Mouse (Mus musculus) limb, embryonic 14.5 days (tissue): ENCODE measurements at regions not wholly inside any gene's neighbourhood (a gene's known extent, or its start where the extent isn't known, plus 50 kb on each side); places are given as distances from the start of the nearest gene placed in this dataset.

ENCODE experiments used
- ATAC-seq: fragments of 200-750 bp; cut with Nextera tagmentation; 2 replicates; pipeline ENCODE4 v1.8.0; 2017; ENCODE audit warnings: low read depth, moderate number of reproducible peaks, moderate TSS enrichment; ENCODE audit not compliant: low FRiP score
- DNase-seq: peaks from one replicate; pipeline ENCODE4 v3.0.0-alpha.2; 2015; ENCODE audit warnings: low spot score
- H3K27ac ChIP-seq: fragments of 300-500 bp; sonication (generic); replicated peaks from 2 replicates; pipeline ENCODE4 v1.5.1; 2014; ENCODE audit warnings: low read depth, mild to moderate bottlenecking, low read length, moderate library complexity, mixed read lengths
- H3K27me3 ChIP-seq: fragments of 300-500 bp; sonication (generic); 2 replicates; pipeline ENCODE4 v1.6.1; 2014; ENCODE audit warnings: low read length, mixed read lengths; ENCODE audit not compliant: control insufficient read depth, insufficient read depth
- H3K36me3 ChIP-seq: fragments of 300-500 bp; sonication (generic); 2 replicates; pipeline ENCODE4 v1.6.1; 2014; ENCODE audit warnings: mild to moderate bottlenecking, low read length, moderate library complexity, mixed read lengths; ENCODE audit not compliant: control insufficient read depth, insufficient read depth
- H3K4me1 ChIP-seq: fragments of 300-500 bp; sonication (generic); 2 replicates; pipeline ENCODE4 v1.6.1; 2014; ENCODE audit warnings: antibody characterized with exemption, low read length, mixed read lengths; ENCODE audit not compliant: control insufficient read depth, insufficient read depth
- H3K4me2 ChIP-seq: fragments of 300-500 bp; sonication (generic); replicated peaks from 2 replicates; pipeline ENCODE4 v1.6.1; 2014; ENCODE audit warnings: low read depth, mild to moderate bottlenecking, low read length, moderate library complexity; ENCODE audit not compliant: severe bottlenecking
- H3K4me3 ChIP-seq: fragments of 300-500 bp; sonication (generic); replicated peaks from 2 replicates; pipeline ENCODE4 v1.5.1; 2014; ENCODE audit warnings: low read length
- H3K9ac ChIP-seq: fragments of 300-500 bp; sonication (generic); 2 replicates; pipeline ENCODE4 v1.6.1; 2014; ENCODE audit warnings: mild to moderate bottlenecking, low read depth, low read length, moderate library complexity; ENCODE audit not compliant: severe bottlenecking
- H3K9me3 ChIP-seq: fragments of 300-500 bp; sonication (generic); 2 replicates; pipeline ENCODE4 v1.6.1; 2016; ENCODE audit warnings: low read length; ENCODE audit not compliant: control insufficient read depth
- POLR2A ChIP-seq: fragments of 200-500 bp; IDR thresholded peaks from 2 replicates; pipeline ENCODE4 v1.8.0; 2012; ENCODE audit warnings: inconsistent platforms, mild to moderate bottlenecking, moderate library complexity, borderline replicate concordance; ENCODE audit not compliant: insufficient read depth, insufficient read length; ENCODE audit errors: extremely low read depth
- WGBS: fragments of 180-500 bp; shearing (Covaris S2); extraction: QIAGEN DNeasy Blood & Tissue Kit; methylation state at CpG from one replicate; pipeline ENCODE4 v1.1.7; 2014; 5-methylcytosine and 5-hydroxymethylcytosine counted together

GRCm38 (mm10) chr3:102316151-102316550 is 111.7 kb upstream of the Vangl1 start:
- Histone ChIP-seq H3K36me3 (no peaks in the 10 kb centered on the region), H3K27me3 (no peaks in the 10 kb centered on the region), H3K4me2 (no peak overlapping the region), H3K27ac (no peak overlapping the region), H3K4me1 (0 out of 2 replicates have a peak, but pooled peaks cover 2% of the 10 kb centered on the region), H3K9ac (no peak overlapping the region), H3K4me3 (no peak overlapping the region), H3K9me3 (no peaks in the 10 kb centered on the region)
- TF ChIP-seq POLR2A: no peak
- DNase-seq: no peak
- WGBS: 95% methylated on average over 3 of the region's 3 CpGs
- ATAC-seq: no peak

DNA sequence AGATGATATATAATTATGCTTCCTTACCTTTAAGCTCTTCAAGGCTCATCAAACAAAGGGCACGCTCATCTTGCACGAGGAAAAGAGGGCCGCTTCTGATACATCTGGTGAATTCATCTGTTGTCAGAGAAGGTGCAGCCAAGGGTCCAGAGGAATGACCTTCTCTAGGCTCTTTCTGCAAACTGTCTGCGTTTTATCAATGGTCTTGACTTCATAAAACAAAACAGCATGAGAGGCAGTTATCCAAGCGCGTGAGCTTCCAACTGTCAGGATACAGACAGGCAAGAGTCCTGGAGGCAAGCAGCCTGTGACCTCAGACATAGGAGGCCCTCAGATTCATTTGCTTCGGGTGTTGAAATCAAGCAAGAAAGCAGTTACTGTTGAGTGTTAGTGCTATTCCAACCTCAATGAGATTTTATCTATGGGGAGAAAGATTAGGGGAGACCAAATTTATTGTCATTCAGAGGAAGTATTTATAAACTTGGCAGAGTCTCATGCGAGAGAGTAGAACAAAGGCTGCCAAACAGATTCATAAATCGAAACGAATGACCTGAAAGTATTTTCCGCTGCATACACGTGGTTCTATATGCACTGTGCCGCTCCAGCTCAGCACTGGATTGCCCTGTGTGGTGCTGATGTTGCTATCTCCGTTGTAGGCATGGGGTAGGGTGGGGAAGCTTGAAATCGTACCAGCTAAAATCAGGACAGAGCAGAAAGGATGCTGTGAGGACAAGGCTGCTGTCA is 107.2 kb upstream of the Vangl1 start:
- Histone ChIP-seq H3K4me1 (0 out of 2 replicates have a peak, but pooled peaks cover 2% of the 10 kb centered on the region), H3K36me3 (no peaks in the 10 kb centered on the region), H3K9me3 (no peaks in the 10 kb centered on the region), H3K27me3 (no peaks in the 10 kb centered on the region), H3K4me3 (no peak overlapping the region), H3K9ac (no peak overlapping the region), H3K27ac (no peak overlapping the region), H3K4me2 (no peak overlapping the region)
- peak; percentile 64 for DNase-seq
- TF ChIP-seq POLR2A: no peak
- ATAC-seq: no peak
- 52% methylated on average over 15 of the region's 15 CpGs for WGBS

DNA sequence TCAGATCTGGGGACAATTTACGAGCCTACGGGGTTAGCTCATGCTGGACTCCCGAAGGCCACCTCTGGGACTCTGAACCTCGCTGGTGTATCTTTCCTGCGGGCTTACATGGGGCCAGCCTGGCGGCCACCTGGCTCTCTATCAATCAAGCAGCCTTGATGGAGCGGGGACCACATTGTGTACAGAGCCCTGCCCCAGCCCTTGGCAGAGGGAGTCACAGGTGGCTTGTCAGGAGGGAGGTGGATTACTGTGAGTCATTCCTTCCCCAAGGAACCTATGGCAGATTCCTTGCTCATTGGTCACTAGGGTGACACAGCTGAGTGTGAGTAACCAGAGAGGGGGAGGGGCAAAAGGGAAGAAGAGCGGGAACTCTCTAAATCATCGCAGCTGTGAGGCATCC is 105.8 kb upstream of the Vangl1 start:
- H3K27ac ChIP-seq: no peak overlapping the region
- H3K4me1 ChIP-seq: 0 out of 2 replicates have a peak, but pooled peaks cover 2% of the 10 kb centered on the region
- no peak for ATAC-seq
- TF ChIP-seq POLR2A: no peak
- H3K4me3 ChIP-seq: no peak overlapping the region
- no peak overlapping the region for H3K9ac ChIP-seq
- no peak overlapping the region for H3K4me2 ChIP-seq
- H3K36me3 ChIP-seq: no peaks in the 10 kb centered on the region
- 73% methylated on average over 9 of the region's 9 CpGs for WGBS
- no peaks in the 10 kb centered on the region for H3K27me3 ChIP-seq
- H3K9me3 ChIP-seq: no peaks in the 10 kb centered on the region
- peak; percentile 11 for DNase-seq

- Histone ChIP-seq H3K27ac (no peak overlapping the region), H3K9me3 (no peaks in the 10 kb centered on the region), H3K36me3 (no peaks in the 10 kb centered on the region), H3K9ac (no peak overlapping the region), H3K27me3 (no peaks in the 10 kb centered on the region), H3K4me2 (no peak overlapping the region), H3K4me1 (0 out of 2 replicates have a peak, but pooled peaks cover 2% of the 10 kb centered on the region), H3K4me3 (no peak overlapping the region)
- no peak for TF ChIP-seq POLR2A
- ATAC-seq: no peak
- WGBS: 29% methylated on average over 9 of the region's 9 CpGs
- DNase-seq: peak; percentile 65
Observed at GRCm38 (mm10) chr3:102309756-102310155, 105.3 kb upstream of the Vangl1 start.

DNA sequence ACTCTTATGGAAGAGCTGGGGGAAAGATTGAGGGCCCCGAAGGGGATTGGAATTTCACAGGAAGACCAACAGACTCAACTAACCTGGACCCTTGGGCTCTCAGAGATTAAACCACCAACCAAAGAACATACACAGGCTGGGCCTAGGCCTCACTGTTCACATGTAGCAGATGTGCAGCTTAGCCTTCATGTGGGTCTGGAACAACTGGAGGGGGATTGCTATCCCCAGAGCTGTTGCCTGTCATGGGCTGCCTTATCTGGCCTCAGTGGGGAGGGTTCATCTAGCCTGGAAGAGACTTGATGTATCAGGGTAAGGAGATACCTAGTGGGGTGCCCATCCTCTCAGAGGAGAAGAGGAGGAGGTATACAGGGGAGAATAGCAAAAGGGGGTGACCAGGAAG is 103.2 kb upstream of the Vangl1 start:
- Histone ChIP-seq H3K27me3 (no peaks in the 10 kb centered on the region), H3K4me3 (no peak overlapping the region), H3K4me2 (no peak overlapping the region), H3K27ac (no peak overlapping the region), H3K4me1 (0 out of 2 replicates have a peak, but pooled peaks cover 2% of the 10 kb centered on the region), H3K9ac (no peak overlapping the region), H3K9me3 (no peaks in the 10 kb centered on the region), H3K36me3 (no peaks in the 10 kb centered on the region)
- ATAC-seq: no peak
- 86% methylated on average over 1 of the region's 1 CpGs for WGBS
- DNase-seq: no peak
- no peak for TF ChIP-seq POLR2A
